Mouse (Mus musculus): ENCODE results near the gene Arl6ip5. TPM values are rescaled to one million over a fixed set of nuclear protein-coding genes. Genes with fewer than 3 reads are reported as not detected.

The Arl6ip5 gene
- polyA plus RNA-seq, 1 experiment, result 66.0 TPM

DNA sequence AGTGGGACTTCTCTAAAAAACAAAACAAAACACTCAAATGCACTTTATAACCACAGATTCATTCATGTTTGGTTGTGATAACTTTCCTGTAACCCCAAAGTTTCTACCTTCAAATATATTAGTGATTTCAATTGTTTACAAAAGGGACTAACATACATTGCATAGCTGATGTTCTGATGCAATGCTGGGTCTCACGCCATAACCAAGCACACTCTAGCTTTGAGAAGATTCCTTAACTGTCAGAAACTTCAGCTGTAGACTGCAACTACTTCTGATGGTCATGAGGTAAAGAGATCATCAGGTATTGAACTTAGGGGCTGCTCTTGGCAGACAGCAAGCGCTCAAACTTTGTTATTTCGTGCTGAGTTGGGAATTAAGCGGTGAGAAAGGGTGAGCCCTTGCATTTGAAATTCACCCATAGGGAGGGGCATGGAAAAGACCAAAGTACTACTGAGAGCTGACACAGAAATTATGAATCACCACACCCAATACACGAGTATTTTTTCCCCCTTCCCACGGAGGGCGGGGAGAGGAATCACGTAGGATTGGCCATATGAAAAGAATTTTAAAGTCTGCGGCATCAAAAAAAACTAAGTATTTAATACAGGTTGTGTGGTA, 6.1 kb upstream of the Arl6ip5 start:
- Histone ChIP-seq H3K27ac (ENCODE audit: insufficient read depth, low read depth, low read length) (no peak overlapping the region; the same call in 1 of the 2 replicates), H3K27me3 (replicated peaks; ENCODE audit: control insufficient read depth, insufficient read depth, low read length) (no peaks in the 10 kb centered on the region), H3K36me3 (ENCODE audit: control insufficient read depth, insufficient read depth, low read length) (no peaks in the 10 kb centered on the region), H3K4me1 (ENCODE audit: control insufficient read depth, insufficient read depth, low read length) (peaks cover 3% of the 10 kb centered on the region; the same call in 1 of the 2 replicates), H3K4me3 (ENCODE audit: insufficient read depth, low read depth, low read length) (peak overlapping the region; percentile 95)
- DNase-seq, result no peak
- 8% methylated on average over 9 of the region's 9 CpGs for WGBS
- TF ChIP-seq POLR2A (IDR thresholded peaks at IDR 0.05; ENCODE audit: low read depth, low read length) (no peak), CTCF (conservative IDR thresholded peaks at IDR 0.05; ENCODE audit: insufficient read depth, insufficient read length, low read depth, low read length) (no peak)

DNA sequence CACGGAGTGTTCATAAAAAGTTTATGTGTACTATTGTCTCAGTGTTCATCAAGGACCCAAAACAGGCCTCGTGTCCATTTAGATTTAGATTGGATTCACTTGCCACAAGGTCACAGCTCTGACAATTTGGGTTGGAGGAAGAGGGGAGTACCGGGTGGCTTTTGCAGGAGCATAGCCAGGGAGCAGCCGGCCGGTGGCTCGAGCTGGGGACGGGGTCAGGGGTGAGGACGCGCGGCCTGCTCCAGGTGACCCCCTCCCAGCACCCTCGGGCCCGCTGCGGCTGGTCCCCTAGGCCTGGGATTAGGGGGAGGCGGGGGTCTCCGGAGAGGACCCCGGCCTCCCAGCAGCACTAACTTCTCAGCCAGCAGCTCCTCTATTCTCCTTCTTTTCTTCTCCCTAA, 5.5 kb upstream of the Arl6ip5 start:
- 0% methylated on average over 16 of the region's 16 CpGs for WGBS
- H3K27me3 ChIP-seq (replicated peaks; ENCODE audit: control insufficient read depth, insufficient read depth, low read length), result no peaks in the 10 kb centered on the region
- peak overlapping the region; percentile 95 for H3K4me3 ChIP-seq (ENCODE audit: insufficient read depth, low read depth, low read length)
- TF ChIP-seq CTCF (conservative IDR thresholded peaks at IDR 0.05; ENCODE audit: insufficient read depth, insufficient read length, low read depth, low read length) (no peak), POLR2A (IDR thresholded peaks at IDR 0.05; ENCODE audit: low read depth, low read length) (no peak)
- no peak for DNase-seq
- H3K27ac ChIP-seq (ENCODE audit: insufficient read depth, low read depth, low read length), result peak overlapping the region; percentile 74
- H3K4me1 ChIP-seq (ENCODE audit: control insufficient read depth, insufficient read depth, low read length), result peaks cover 3% of the 10 kb centered on the region; the same call in 1 of the 2 replicates
- no peaks in the 10 kb centered on the region for H3K36me3 ChIP-seq (ENCODE audit: control insufficient read depth, insufficient read depth, low read length)

DNA sequence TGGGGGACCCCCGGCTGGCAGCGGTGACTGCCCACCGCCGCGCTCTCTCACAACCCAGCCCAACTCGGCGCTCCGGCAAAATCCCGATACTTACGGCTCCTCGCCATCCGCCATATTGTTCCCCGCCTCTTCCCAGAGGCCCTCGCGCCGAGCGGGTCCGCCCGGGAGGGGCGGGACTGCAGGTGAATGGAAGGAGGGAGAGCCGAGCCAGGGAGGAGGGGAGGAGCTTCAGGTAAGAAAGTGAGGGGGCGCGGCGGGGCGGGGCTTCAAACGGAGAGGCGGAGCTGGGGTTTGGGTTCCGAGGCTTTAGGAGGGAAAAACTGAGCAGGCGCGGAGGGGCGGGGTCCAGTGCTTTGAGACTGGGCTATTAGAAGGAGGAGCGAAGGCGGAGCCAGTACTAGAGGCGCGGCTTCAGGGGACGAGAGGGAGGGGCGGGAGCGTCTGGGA, 5.0 kb upstream of the Arl6ip5 start, which contains the start of gene Uba3:
Gene Uba3 (minus strand): TSS at position 209 of the 447 bp plus-strand sequence.
- TF ChIP-seq POLR2A (IDR thresholded peaks at IDR 0.05; ENCODE audit: low read depth, low read length) (peak; percentile 68), CTCF (conservative IDR thresholded peaks at IDR 0.05; ENCODE audit: insufficient read depth, insufficient read length, low read depth, low read length) (no peak)
- WGBS, result 1% methylated on average over 38 of the region's 38 CpGs
- no peaks in the 10 kb centered on the region for H3K27me3 ChIP-seq (replicated peaks; ENCODE audit: control insufficient read depth, insufficient read depth, low read length)
- H3K36me3 ChIP-seq (ENCODE audit: control insufficient read depth, insufficient read depth, low read length), result no peaks in the 10 kb centered on the region
- peak within 1 kb of the TSS; percentile 74 for H3K27ac ChIP-seq (ENCODE audit: insufficient read depth, low read depth, low read length)
- H3K4me3 ChIP-seq (ENCODE audit: insufficient read depth, low read depth, low read length), result peak within 1 kb of the TSS; percentile 95
- peaks cover 3% of the 10 kb centered on the region; the same call in 1 of the 2 replicates for H3K4me1 ChIP-seq (ENCODE audit: control insufficient read depth, insufficient read depth, low read length)
- peak; percentile 100 for DNase-seq

DNA sequence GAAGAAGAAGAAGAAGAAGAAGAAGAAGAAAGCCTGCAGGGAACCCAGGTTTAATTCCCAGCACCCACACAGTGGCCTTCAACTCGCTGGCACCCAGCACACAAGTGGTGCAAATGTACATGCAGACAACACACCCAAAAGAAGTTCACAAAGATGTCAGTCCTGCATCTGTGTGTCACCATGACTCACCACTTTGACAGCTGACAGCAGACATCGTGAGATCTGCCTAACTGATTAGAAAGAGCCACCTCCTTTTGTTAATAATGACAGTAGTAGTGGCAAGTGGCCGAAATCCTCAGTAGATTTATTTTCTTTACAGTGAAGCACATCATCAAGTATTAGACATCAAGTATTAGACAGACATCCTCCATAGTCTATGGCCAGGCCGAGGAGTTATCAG, 3.4 kb upstream of the Arl6ip5 start:
- peaks cover 6% of the 10 kb centered on the region for H3K4me1 ChIP-seq (ENCODE audit: control insufficient read depth, insufficient read depth, low read length)
- no peaks in the 10 kb centered on the region for H3K36me3 ChIP-seq (ENCODE audit: control insufficient read depth, insufficient read depth, low read length)
- no peak for DNase-seq
- no peaks in the 10 kb centered on the region for H3K27me3 ChIP-seq (replicated peaks; ENCODE audit: control insufficient read depth, insufficient read depth, low read length)
- TF ChIP-seq CTCF (conservative IDR thresholded peaks at IDR 0.05; ENCODE audit: insufficient read depth, insufficient read length, low read depth, low read length), result no peak
- no peak for TF ChIP-seq POLR2A (IDR thresholded peaks at IDR 0.05; ENCODE audit: low read depth, low read length)
- 82% methylated on average over 4 of the region's 4 CpGs for WGBS
- H3K4me3 ChIP-seq (ENCODE audit: insufficient read depth, low read depth, low read length), result no peak overlapping the region
- H3K27ac ChIP-seq (ENCODE audit: insufficient read depth, low read depth, low read length), result no peak overlapping the region

DNA sequence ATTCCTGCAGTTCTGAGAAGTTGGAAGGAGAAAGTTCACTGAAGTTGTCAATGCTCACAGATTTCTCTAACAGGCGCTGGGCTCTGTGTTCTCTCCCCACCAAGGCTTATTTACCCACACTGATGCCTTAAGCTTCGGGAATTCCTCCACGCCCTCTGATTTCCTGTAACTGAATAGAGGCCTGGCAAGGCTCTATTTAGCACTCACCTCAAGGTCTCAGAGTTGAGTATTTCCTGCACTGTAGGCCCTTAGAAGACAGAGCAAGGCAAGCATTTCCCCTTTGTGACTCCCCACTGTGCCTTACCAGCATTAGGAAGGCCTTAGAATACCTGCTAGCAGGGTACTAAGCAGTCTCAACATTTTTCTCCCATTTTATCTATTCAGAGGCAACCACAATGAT, 2.1 kb upstream of the Arl6ip5 start:
- H3K27ac ChIP-seq (ENCODE audit: insufficient read depth, low read depth, low read length), result peak overlapping the region; percentile 39; the same call in 1 of the 2 replicates
- peak; percentile 52 for DNase-seq
- TF ChIP-seq POLR2A (IDR thresholded peaks at IDR 0.05; ENCODE audit: low read depth, low read length) (no peak), CTCF (conservative IDR thresholded peaks at IDR 0.05; ENCODE audit: insufficient read depth, insufficient read length, low read depth, low read length) (no peak)
- H3K36me3 ChIP-seq (ENCODE audit: control insufficient read depth, insufficient read depth, low read length), result no peaks in the 10 kb centered on the region
- peaks cover 7% of the 10 kb centered on the region for H3K4me1 ChIP-seq (ENCODE audit: control insufficient read depth, insufficient read depth, low read length)
- no peak overlapping the region for H3K4me3 ChIP-seq (ENCODE audit: insufficient read depth, low read depth, low read length)
- H3K27me3 ChIP-seq (replicated peaks; ENCODE audit: control insufficient read depth, insufficient read depth, low read length), result no peaks in the 10 kb centered on the region
- WGBS, result 47% methylated on average over 3 of the region's 3 CpGs

DNA sequence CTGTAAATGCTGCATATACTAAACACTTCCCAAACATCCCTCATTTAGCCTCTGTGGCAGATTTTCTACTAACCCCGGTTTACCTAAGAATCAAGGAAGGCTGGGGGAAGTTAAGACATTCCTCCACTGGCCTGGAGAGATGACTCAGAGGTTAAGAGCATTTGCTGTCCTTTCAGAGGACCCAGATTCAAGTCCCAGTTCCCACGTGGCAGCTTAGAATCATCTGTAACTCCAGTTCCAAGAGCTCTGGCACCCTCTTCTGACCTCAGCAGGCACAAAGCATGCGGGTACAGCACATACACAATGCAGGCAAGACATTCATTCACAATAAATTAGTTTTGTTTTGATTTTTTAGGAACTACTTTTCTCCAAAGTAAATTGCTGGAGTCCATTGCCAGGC, 1.3 kb upstream of the Arl6ip5 start:
- no peak for TF ChIP-seq CTCF (conservative IDR thresholded peaks at IDR 0.05; ENCODE audit: insufficient read depth, insufficient read length, low read depth, low read length)
- no peak for TF ChIP-seq POLR2A (IDR thresholded peaks at IDR 0.05; ENCODE audit: low read depth, low read length)
- no peak overlapping the region for H3K27ac ChIP-seq (ENCODE audit: insufficient read depth, low read depth, low read length)
- WGBS, result 48% methylated on average over 3 of the region's 3 CpGs

DNA sequence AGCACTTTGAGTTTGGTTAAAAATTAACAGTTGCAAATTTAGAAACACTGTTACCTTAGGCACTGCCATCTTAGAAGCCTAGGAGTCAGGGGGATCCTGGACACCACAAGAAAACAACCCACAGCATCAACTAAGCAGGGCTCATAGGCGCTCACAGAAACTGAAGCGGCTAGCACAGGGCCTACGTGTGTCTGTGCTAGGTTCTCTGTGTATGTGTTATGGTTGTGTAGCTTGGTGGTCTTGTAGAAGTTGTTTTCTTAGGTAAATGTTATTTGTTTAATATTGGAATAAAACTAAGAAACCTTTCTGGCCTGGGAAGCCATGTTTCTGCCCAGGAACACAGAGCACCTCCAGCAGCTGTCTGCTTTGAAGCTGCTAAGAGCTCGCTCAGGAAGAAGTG, 738 bp upstream of the Arl6ip5 start:
- Histone ChIP-seq H3K4me1 (ENCODE audit: control insufficient read depth, insufficient read depth, low read length) (peaks cover 4% of the 10 kb centered on the region), H3K4me3 (ENCODE audit: insufficient read depth, low read depth, low read length) (no peak overlapping the region), H3K27me3 (replicated peaks; ENCODE audit: control insufficient read depth, insufficient read depth, low read length) (no peaks in the 10 kb centered on the region), H3K27ac (ENCODE audit: insufficient read depth, low read depth, low read length) (no peak overlapping the region; the same call in 1 of the 2 replicates), H3K36me3 (ENCODE audit: control insufficient read depth, insufficient read depth, low read length) (no peaks in the 10 kb centered on the region)
- 82% methylated on average over 4 of the region's 4 CpGs for WGBS
- no peak for DNase-seq
- no peak for TF ChIP-seq POLR2A (IDR thresholded peaks at IDR 0.05; ENCODE audit: low read depth, low read length)
- no peak for TF ChIP-seq CTCF (conservative IDR thresholded peaks at IDR 0.05; ENCODE audit: insufficient read depth, insufficient read length, low read depth, low read length)

More for the DNA sequence above, 1.3 kb upstream of the Arl6ip5 start:
- no peak overlapping the region for H3K4me3 ChIP-seq (ENCODE audit: insufficient read depth, low read depth, low read length)
- no peaks in the 10 kb centered on the region for H3K27me3 ChIP-seq (replicated peaks; ENCODE audit: control insufficient read depth, insufficient read depth, low read length)
- peaks cover 7% of the 10 kb centered on the region for H3K4me1 ChIP-seq (ENCODE audit: control insufficient read depth, insufficient read depth, low read length)
- no peaks in the 10 kb centered on the region for H3K36me3 ChIP-seq (ENCODE audit: control insufficient read depth, insufficient read depth, low read length)
- no peak for DNase-seq
